In genomic region chr2:8924856-8925255, GRCm38 (mm10) we compare ENCODE assay signal across 19 mouse cellular contexts.
"Had no signal": no experiment of that assay in that cellular context is flagged by ENCODE, and none has a peak within 500 bp of the region (broad histone marks: within the 10 kb centered on the region; RNA-seq: fewer than 3 reads in every experiment).

No protein-coding gene starts in this region.

- H3K4me1 ChIP-seq: kidney, embryonic 15.5 days; liver, embryonic 13.5 days; midbrain, embryonic 12.5 days; midbrain, embryonic 15.5 days; neural tube, embryonic 12.5 days; neural tube, embryonic 15.5 days; stomach, embryonic 15.5 days had no signal

- H3K27ac ChIP-seq: kidney, embryonic 15.5 days; left cerebral cortex, adult 2 months; liver, embryonic 13.5 days; macrophage; midbrain, embryonic 12.5 days; midbrain, embryonic 15.5 days; neural tube, embryonic 12.5 days; neural tube, embryonic 15.5 days; stomach, embryonic 15.5 days had no signal

- H3K27me3 ChIP-seq: kidney, embryonic 15.5 days; liver, embryonic 13.5 days; midbrain, embryonic 12.5 days; midbrain, embryonic 15.5 days; neural tube, embryonic 12.5 days; neural tube, embryonic 15.5 days; stomach, embryonic 15.5 days had no signal

- H3K36me3 ChIP-seq: kidney, embryonic 15.5 days; liver, embryonic 13.5 days; midbrain, embryonic 12.5 days; midbrain, embryonic 15.5 days; neural tube, embryonic 12.5 days; neural tube, embryonic 15.5 days; stomach, embryonic 15.5 days had no signal

- H3K9ac ChIP-seq: kidney, embryonic 15.5 days; liver, embryonic 13.5 days; lung, embryonic 14.5 days; midbrain, embryonic 12.5 days; midbrain, embryonic 15.5 days; neural tube, embryonic 12.5 days; neural tube, embryonic 15.5 days; stomach, embryonic 15.5 days had no signal

- DNase-seq: kidney, adult 8-10 months; kidney, postnatal 10 days; kidney, postnatal 36 days; layer of hippocampus, postnatal 36 days; liver, embryonic 13.5 days; lung, embryonic 14.5 days; right cerebral cortex, adult 18-20 months; right cerebral cortex, postnatal 14 days; right cerebral cortex, postnatal 4 days; spleen, adult 18-20 months; thymus, postnatal 25 days had no signal

- H3K4me3 ChIP-seq: kidney, embryonic 15.5 days; left cerebral cortex, adult 2 months; liver, embryonic 13.5 days; midbrain, embryonic 12.5 days; midbrain, embryonic 15.5 days; neural tube, embryonic 12.5 days; neural tube, embryonic 15.5 days; stomach, embryonic 15.5 days had no signal
